Mouse (Mus musculus): ENCODE data around the gene Tmem136. TPM values are rescaled to one million over a fixed set of nuclear protein-coding genes. Genes with fewer than 3 reads are reported as not detected.

The Tmem136 gene
- polyA plus RNA-seq, 1 experiment from 2014 or later: 10.7 TPM

- Histone ChIP-seq H3K4me1 (peaks cover 22% of the 10 kb centered on the region), H3K36me3 (no peaks in the 10 kb centered on the region), H3K27ac (no peak overlapping the region), H3K9ac (no peak overlapping the region), H3K9me3 (replicated peaks) (no peaks in the 10 kb centered on the region), H3K4me3 (no peak overlapping the region), H3K27me3 (no peaks in the 10 kb centered on the region), H3K4me2 (replicated peaks) (no peak overlapping the region; the same call in 1 of the 2 replicates)
- 86% methylated on average over 3 of the region's 3 CpGs for WGBS
- ATAC-seq (ENCODE audit: low FRiP score): no peak
Measured at GRCm38 (mm10) chr9:43067896-43068295, 48.5 kb downstream of the Tmem136 start.

- no peak overlapping the region for H3K9ac ChIP-seq
- no peak overlapping the region for H3K27ac ChIP-seq
- no peak for ATAC-seq (ENCODE audit: low FRiP score)
- H3K27me3 ChIP-seq: no peaks in the 10 kb centered on the region
- H3K36me3 ChIP-seq: no peaks in the 10 kb centered on the region
- H3K9me3 ChIP-seq (replicated peaks): no peaks in the 10 kb centered on the region
- H3K4me2 ChIP-seq (replicated peaks): no peak overlapping the region
- peaks cover 19% of the 10 kb centered on the region for H3K4me1 ChIP-seq
- no peak overlapping the region for H3K4me3 ChIP-seq
- 88% methylated on average over 4 of the region's 4 CpGs for WGBS
Measured at GRCm38 (mm10) chr9:43065231-43065630, 51.1 kb downstream of the Tmem136 start.

- Histone ChIP-seq H3K4me2 (replicated peaks) (no peak overlapping the region), H3K36me3 (no peaks in the 10 kb centered on the region), H3K4me3 (no peak overlapping the region), H3K9me3 (replicated peaks) (no peaks in the 10 kb centered on the region), H3K4me1 (peaks cover 5% of the 10 kb centered on the region; the same call in 1 of the 2 replicates), H3K27me3 (no peaks in the 10 kb centered on the region), H3K9ac (no peak overlapping the region), H3K27ac (no peak overlapping the region)
- ATAC-seq (ENCODE audit: low FRiP score): no peak
- WGBS: 88% methylated on average over 1 of the region's 1 CpGs
Measured at GRCm38 (mm10) chr9:43061545-43061944, 54.8 kb downstream of the Tmem136 start.

Other genes starting within 250 kb of the Tmem136 start
- gene Grik4, start 172.1 kb downstream of the Tmem136 start, polyA plus RNA-seq (2016; fragmentation: Nextera tagmentation; extraction: Ambion mirVana): 5.6 and 5.7 TPM in 2 replicates
- gene Arhgef12, start 9.3 kb downstream of the Tmem136 start, polyA plus RNA-seq (2016; fragmentation: Nextera tagmentation; extraction: Ambion mirVana): 16.1 and 18.5 TPM in 2 replicates
- not detected in 2 replicates for gene Pou2f3, start 93.8 kb upstream of the Tmem136 start, polyA plus RNA-seq (2016; fragmentation: Nextera tagmentation; extraction: Ambion mirVana)
- 44.6 and 46.7 TPM in 2 replicates for gene Oaf, start 123.3 kb upstream of the Tmem136 start, polyA plus RNA-seq (2016; fragmentation: Nextera tagmentation; extraction: Ambion mirVana)
- gene Trim29, start 194.3 kb upstream of the Tmem136 start, polyA plus RNA-seq (2016; fragmentation: Nextera tagmentation; extraction: Ambion mirVana): 2.1 and 2.2 TPM in 2 replicates